Comparison of ENCODE assay signal across 18 mouse cellular contexts in genomic region chr6:47350100-47350690, GRCm38 (mm10).
DNase-seq lines count a peak whose midpoint lies in the region; ATAC-seq lines count a peak whose summit lies in the region.
"Had no signal": no experiment of that assay in that cellular context is flagged by ENCODE, and none has a peak within 500 bp of the region (broad histone marks: within the 10 kb centered on the region; RNA-seq: fewer than 3 reads in every experiment).

No protein-coding gene starts in this region.

- no peak for ATAC-seq in erythroid progenitor cell, adult 5-6 weeks (replicated peaks; ENCODE audit: low FRiP score, poor library complexity, severe bottlenecking)
- ATAC-seq: forebrain, embryonic 16.5 days; intestine, postnatal 0 days had no signal

- DNase-seq in 416B (ENCODE audit: low read depth) (peak; percentile 23), R1 (ENCODE audit: low read depth, low spot score) (peak; percentile 91), liver (no peak)
- DNase-seq in CD4-positive helper T cell, adult 2 months (ENCODE audit: low read depth, low spot score), result peak; percentile 63
- peak; percentile 42 for DNase-seq in induced T-regulatory cell, adult 2 months (ENCODE audit: low read depth)
- DNase-seq in urinary bladder, postnatal 4 days (ENCODE audit: low spot score in 2 of 2), result no peak
- DNase-seq: adrenal gland, adult 8-10 months; adrenal gland, postnatal 36 days; B cell, adult 2 months; cerebellum, adult 11 months; cerebellum, adult 8-10 months; cerebellum, postnatal 14 days; gastrocnemius, postnatal 10 days; heart, adult 2 months; heart, postnatal 14 days had no signal

Comparison
In these comparisons a context has a peak if more than half of its experiments do, and no peak if none do; other contexts are left out.
1. DNase-seq: peak in 416B (single experiment), CD4-positive helper T cell, adult 2 months (single experiment), R1 (single experiment) and induced T-regulatory cell, adult 2 months (single experiment); none in liver (single experiment) and urinary bladder, postnatal 4 days (0 of 2).